Comparison of ENCODE assay signal across 23 mouse cellular contexts in the genomic region with DNA sequence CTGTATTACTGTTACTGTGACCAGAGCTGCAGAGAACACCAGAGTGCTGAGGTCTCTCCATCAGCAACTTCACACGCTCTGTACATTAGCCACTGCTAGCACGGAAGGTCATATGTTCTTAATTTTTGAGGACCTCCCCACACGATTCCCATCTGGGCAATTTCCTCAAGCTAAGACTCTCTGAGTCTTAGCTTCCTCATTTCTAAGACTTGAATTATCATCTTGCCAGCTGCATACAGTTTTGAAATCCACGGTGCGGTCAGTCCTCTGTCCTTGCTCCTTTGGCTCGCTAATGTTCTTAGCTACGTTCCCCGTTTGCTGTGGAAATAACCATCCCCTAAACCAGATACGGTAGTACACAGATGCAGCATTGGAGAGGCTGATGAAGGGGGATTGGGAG. TPM values are rescaled to one million over a fixed set of nuclear protein-coding genes. Genes with fewer than 3 reads are reported as not detected.
DNase-seq lines count a peak whose midpoint lies in the region; ATAC-seq lines count a peak whose summit lies in the region.
"Had no signal": no experiment of that assay in that cellular context is flagged by ENCODE, and none has a peak within 500 bp of the region (broad histone marks: within the 10 kb centered on the region; RNA-seq: fewer than 3 reads in every experiment).

No protein-coding gene starts in this region.

- no peaks in the 10 kb centered on the region for H3K27me3 ChIP-seq in embryonic facial prominence, embryonic 13.5 days
- H3K27me3 ChIP-seq in embryonic facial prominence, embryonic 10.5 days (replicated peaks; ENCODE audit: low read depth, poor library complexity, severe bottlenecking) = no peaks in the 10 kb centered on the region
- H3K27me3 ChIP-seq in hindbrain, embryonic 16.5 days (replicated peaks; ENCODE audit: control insufficient read depth, insufficient read depth, low read length) = no peaks in the 10 kb centered on the region
- no peaks in the 10 kb centered on the region for H3K27me3 ChIP-seq in forebrain, embryonic 13.5 days
- H3K27me3 ChIP-seq: embryonic facial prominence, embryonic 12.5 days; forebrain, embryonic 12.5 days; hindbrain, embryonic 12.5 days had no signal

- no peak for ATAC-seq in embryonic facial prominence, embryonic 13.5 days (ENCODE audit: insufficient number of reproducible peaks, insufficient read depth, low FRiP score, low TSS enrichment, low read depth)
- peak; percentile 85 for ATAC-seq in common myeloid progenitor, adult 5-6 weeks (replicated peaks; ENCODE audit: low read depth, poor library complexity, severe bottlenecking)
- peak; percentile 80 for ATAC-seq in megakaryocyte progenitor cell, adult 5-6 weeks (replicated peaks; ENCODE audit: poor library complexity)
- ATAC-seq in hindbrain, embryonic 16.5 days = no peak
- ATAC-seq in forebrain, embryonic 13.5 days = no peak
- ATAC-seq: forebrain, postnatal 0 days; hindbrain, postnatal 0 days had no signal

- H3K27ac ChIP-seq in embryonic facial prominence, embryonic 13.5 days = 0 out of 2 replicates have a peak overlapping the region, but pooled peaks have one; percentile 28
- no peak overlapping the region for H3K27ac ChIP-seq in embryonic facial prominence, embryonic 10.5 days (replicated peaks)
- H3K27ac ChIP-seq in hindbrain, embryonic 16.5 days (ENCODE audit: low read depth, low read length) = no peak overlapping the region
- no peak overlapping the region for H3K27ac ChIP-seq in forebrain, embryonic 13.5 days
- H3K27ac ChIP-seq: embryonic facial prominence, embryonic 12.5 days; forebrain, embryonic 12.5 days; gastrocnemius, adult 2 months; heart, adult 2 months; hindbrain, embryonic 12.5 days; hindbrain, postnatal 0 days had no signal

- no peaks in the 10 kb centered on the region for H3K9me3 ChIP-seq in embryonic facial prominence, embryonic 13.5 days
- H3K9me3 ChIP-seq in embryonic facial prominence, embryonic 10.5 days = no peaks in the 10 kb centered on the region
- H3K9me3 ChIP-seq in hindbrain, embryonic 16.5 days (ENCODE audit: control insufficient read depth, low read length) = no peaks in the 10 kb centered on the region
- no peaks in the 10 kb centered on the region for H3K9me3 ChIP-seq in forebrain, embryonic 13.5 days (replicated peaks)
- H3K9me3 ChIP-seq: embryonic facial prominence, embryonic 12.5 days; forebrain, embryonic 12.5 days; hindbrain, embryonic 12.5 days had no signal

- no peaks in the 10 kb centered on the region for H3K36me3 ChIP-seq in embryonic facial prominence, embryonic 13.5 days
- H3K36me3 ChIP-seq in embryonic facial prominence, embryonic 10.5 days (replicated peaks) = no peaks in the 10 kb centered on the region
- H3K36me3 ChIP-seq in hindbrain, embryonic 16.5 days (ENCODE audit: control insufficient read depth, insufficient read depth, low read length) = no peaks in the 10 kb centered on the region
- H3K36me3 ChIP-seq in forebrain, embryonic 13.5 days (ENCODE audit: poor library complexity, severe bottlenecking) = no peaks in the 10 kb centered on the region
- H3K36me3 ChIP-seq: embryonic facial prominence, embryonic 12.5 days; forebrain, embryonic 12.5 days; hindbrain, embryonic 12.5 days had no signal

- WGBS in embryonic facial prominence, embryonic 13.5 days = 45% methylated on average over 9 of the region's 9 CpGs
- 79% methylated on average over 9 of the region's 9 CpGs for WGBS in embryonic facial prominence, embryonic 10.5 days
- WGBS in hindbrain, embryonic 16.5 days = 91% methylated on average over 9 of the region's 9 CpGs
- 96% methylated on average over 9 of the region's 9 CpGs for WGBS in forebrain, embryonic 13.5 days

- peaks cover 13% of the 10 kb centered on the region for H3K4me1 ChIP-seq in embryonic facial prominence, embryonic 13.5 days
- H3K4me1 ChIP-seq in embryonic facial prominence, embryonic 10.5 days = no peaks in the 10 kb centered on the region
- H3K4me1 ChIP-seq in hindbrain, embryonic 16.5 days (ENCODE audit: control insufficient read depth, insufficient read depth, low read depth, low read length) = no peaks in the 10 kb centered on the region
- H3K4me1 ChIP-seq in forebrain, embryonic 13.5 days = no peaks in the 10 kb centered on the region
- H3K4me1 ChIP-seq: forebrain, embryonic 12.5 days; hindbrain, embryonic 12.5 days had no signal

- H3K4me2 ChIP-seq in embryonic facial prominence, embryonic 13.5 days = no peak overlapping the region
- no peak overlapping the region for H3K4me2 ChIP-seq in hindbrain, embryonic 16.5 days (ENCODE audit: low read length)
- no peak overlapping the region for H3K4me2 ChIP-seq in forebrain, embryonic 13.5 days
- H3K4me2 ChIP-seq: embryonic facial prominence, embryonic 12.5 days; forebrain, embryonic 12.5 days; heart, embryonic 11.5 days; hindbrain, embryonic 12.5 days had no signal

- no peak overlapping the region for H3K9ac ChIP-seq in embryonic facial prominence, embryonic 13.5 days
- H3K9ac ChIP-seq in hindbrain, embryonic 16.5 days (ENCODE audit: low read depth, low read length) = no peak overlapping the region
- H3K9ac ChIP-seq in forebrain, embryonic 13.5 days = no peak overlapping the region
- H3K9ac ChIP-seq: embryonic facial prominence, embryonic 12.5 days; forebrain, embryonic 12.5 days; forebrain, postnatal 0 days; hindbrain, embryonic 12.5 days had no signal

- DNase-seq in embryonic facial prominence, embryonic 10.5 days (ENCODE audit: low spot score) = no peak
- peak; percentile 43 for DNase-seq in forelimb bud, embryonic 11.5 days (ENCODE audit: low read depth, low spot score)
- DNase-seq in urinary bladder, postnatal 4 days (ENCODE audit: low spot score in 2 of 2) = no peak
- DNase-seq: adrenal gland, adult 8-10 months; adrenal gland, postnatal 36 days; cerebellum, adult 2 months; cerebellum, postnatal 10 days; embryo, embryonic 11 days; forebrain, postnatal 0 days; gastrocnemius, adult 2 months; gastrocnemius, postnatal 36 days; heart, adult 2 months; kidney, adult 11 months had no signal

- H3K4me3 ChIP-seq in embryonic facial prominence, embryonic 13.5 days = no peak overlapping the region
- no peak overlapping the region for H3K4me3 ChIP-seq in embryonic facial prominence, embryonic 10.5 days
- H3K4me3 ChIP-seq in hindbrain, embryonic 16.5 days (ENCODE audit: low read length) = no peak overlapping the region
- no peak overlapping the region for H3K4me3 ChIP-seq in forebrain, embryonic 13.5 days
- H3K4me3 ChIP-seq: embryonic facial prominence, embryonic 12.5 days; forebrain, embryonic 12.5 days; gastrocnemius, adult 2 months; heart, adult 2 months; hindbrain, embryonic 12.5 days had no signal

RNA-seq across cellular contexts. Expression of a gene that starts 14.0 kb away (rescaled TPM):
- polyA plus RNA-seq in embryonic facial prominence, embryonic 13.5 days (2015; fragmentation: Nextera tagmentation; extraction: Ambion mirVana) = 8.9 and 11.3 TPM in 2 replicates
- 5.9 and 6.2 TPM in 2 replicates for polyA plus RNA-seq in embryonic facial prominence, embryonic 10.5 days (2016; fragmentation: Nextera tagmentation; extraction: Ambion mirVana)
- total RNA-seq in common myeloid progenitor, adult 5-6 weeks (2017) = 28.5 and 29.8 TPM in 2 replicates
- total RNA-seq in megakaryocyte progenitor cell, adult 5-6 weeks (2015) = 23.2 and 24.7 TPM in 2 replicates
- 9.7 and 10.3 TPM in 2 replicates for total RNA-seq in megakaryocyte progenitor cell, adult 5-6 weeks (2017)
- 11.6 and 15.6 TPM in 2 replicates for polyA plus RNA-seq in hindbrain, embryonic 16.5 days (2015; fragmentation: Nextera tagmentation; extraction: Ambion mirVana)
- polyA plus RNA-seq in forebrain, embryonic 13.5 days (2015; fragmentation: Nextera tagmentation; extraction: Ambion mirVana) = 9.2 and 9.7 TPM in 2 replicates

Comparison
In these comparisons a context has a peak if more than half of its experiments do, and no peak if none do; other contexts are left out.
1. ATAC-seq: peak in common myeloid progenitor, adult 5-6 weeks (single experiment) and megakaryocyte progenitor cell, adult 5-6 weeks (single experiment); none in embryonic facial prominence, embryonic 13.5 days (single experiment), hindbrain, embryonic 16.5 days (single experiment) and forebrain, embryonic 13.5 days (single experiment).